Mouse (Mus musculus): ENCODE results near the gene Capn15. TPM values are rescaled to one million over a fixed set of nuclear protein-coding genes. Genes with fewer than 3 reads are reported as not detected.

Gene Capn15
- total RNA-seq, 2 experiments from 2014 or later: 48.7 to 55.2 TPM

GRCm38 (mm10) chr17:26003864-26004263 is 18.3 kb upstream of the Capn15 start:
- DNase-seq (ENCODE audit: extremely low spot score in 1 of 2, low spot score in 1 of 2): no peak

DNA sequence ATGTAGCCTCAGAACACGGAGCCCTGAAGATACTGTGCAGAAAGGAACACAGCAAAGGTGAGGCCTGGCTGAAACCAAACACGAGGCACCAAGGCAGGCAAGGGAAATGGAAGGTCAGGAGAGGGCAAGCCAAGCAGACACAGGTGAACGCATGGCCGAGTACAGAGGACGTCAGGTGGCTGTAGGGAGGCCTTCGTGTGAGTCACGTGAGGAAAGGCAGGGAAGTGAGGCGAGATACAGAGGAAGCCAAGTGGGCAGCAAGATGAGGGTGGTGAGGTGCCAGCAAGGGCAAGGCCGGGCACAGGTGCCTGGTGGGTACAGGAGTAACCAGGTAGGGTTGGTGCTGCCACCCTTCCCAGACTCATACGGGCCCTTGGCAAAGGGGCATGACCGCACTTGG is 12.8 kb upstream of the Capn15 start:
- no peak for DNase-seq (ENCODE audit: extremely low spot score in 1 of 2, low spot score in 1 of 2)

GRCm38 (mm10) chr17:25993489-25993888 is 7.9 kb upstream of the Capn15 start:
- no peak for DNase-seq (ENCODE audit: extremely low spot score in 1 of 2, low spot score in 1 of 2)

- no peak for DNase-seq (ENCODE audit: extremely low spot score in 1 of 2, low spot score in 1 of 2)
These were observed 6.7 kb upstream of the Capn15 start for GRCm38 (mm10) chr17:25992274-25992673.

DNA sequence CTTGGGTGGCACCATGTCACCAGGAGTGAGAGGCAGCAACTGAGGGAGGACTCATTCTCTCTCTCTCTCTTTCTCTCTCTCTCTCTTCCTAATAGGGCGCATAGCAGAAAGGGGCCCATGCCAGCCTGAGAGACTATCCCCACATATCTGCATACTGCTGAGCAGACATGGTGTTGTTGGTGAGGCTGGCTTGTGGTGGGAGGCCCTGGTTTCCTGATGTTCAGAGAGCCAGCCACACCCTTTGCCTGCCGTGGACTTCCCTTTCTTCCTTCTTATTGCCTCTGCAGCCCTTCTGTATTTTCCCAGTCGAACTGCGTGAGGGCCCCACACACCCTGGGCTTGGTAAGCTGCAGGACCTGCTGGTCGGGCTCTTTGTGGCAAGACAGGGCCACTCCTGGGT is 4.7 kb upstream of the Capn15 start:
- DNase-seq (ENCODE audit: extremely low spot score in 1 of 2, low spot score in 1 of 2): no peak

DNA sequence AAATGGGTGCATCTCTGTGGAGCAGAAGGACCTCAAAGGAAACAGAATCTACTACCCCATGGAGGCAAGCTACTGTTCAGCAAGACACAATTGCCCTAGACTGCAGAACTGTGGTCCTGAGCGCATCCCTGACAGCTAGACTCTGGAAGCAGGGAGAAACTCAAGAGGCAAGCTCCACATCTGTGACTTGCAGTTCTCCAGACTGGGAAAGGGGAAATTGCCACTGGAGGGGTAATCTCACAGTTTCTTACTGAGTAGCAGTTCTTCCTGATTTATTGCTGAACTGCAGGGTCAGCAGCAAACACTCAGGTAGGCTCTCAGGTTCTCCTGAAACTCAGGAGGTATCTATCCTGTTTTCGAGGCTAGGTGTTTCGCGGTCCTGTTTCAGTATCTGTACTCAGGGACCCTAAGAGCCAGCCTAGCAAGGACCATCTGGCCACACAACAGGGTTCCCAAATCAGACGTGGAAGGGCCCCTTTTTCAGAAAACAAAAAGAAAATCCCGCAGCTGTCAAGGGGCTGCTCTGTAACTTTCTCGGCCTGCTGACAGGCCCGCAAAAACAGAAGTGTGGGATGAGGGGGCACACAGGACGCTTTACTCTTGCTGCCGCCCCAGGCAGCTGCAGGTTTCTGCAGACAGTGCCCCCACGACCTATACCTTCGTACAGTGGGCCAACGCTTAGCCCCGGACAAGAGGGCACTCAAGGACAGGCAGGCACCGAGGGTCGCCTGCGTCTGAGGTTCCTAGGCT is 865 bp downstream of the Capn15 start:
- DNase-seq (ENCODE audit: extremely low spot score in 1 of 2, low spot score in 1 of 2): peak in 1 of 2 experiments; percentile 16

DNA sequence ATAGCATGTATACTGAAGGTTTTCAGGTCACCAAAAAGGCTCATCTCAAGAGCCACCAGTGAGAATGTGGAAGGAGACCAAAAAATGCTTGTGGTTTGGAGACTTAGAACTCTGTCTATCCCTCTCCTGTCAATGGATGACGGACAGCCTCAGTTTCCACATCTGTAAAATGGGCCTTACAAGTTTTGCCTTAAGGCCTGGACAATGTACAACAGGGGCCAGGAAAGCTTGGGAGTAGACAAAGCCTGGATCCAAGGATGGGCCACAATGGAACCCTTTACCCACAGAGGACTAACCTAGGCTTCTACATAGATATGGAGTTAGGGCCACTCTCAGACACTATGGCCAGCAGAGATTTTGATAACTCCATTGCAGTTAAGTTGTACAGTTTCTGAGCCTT is 1.5 kb downstream of the Capn15 start:
- DNase-seq (ENCODE audit: extremely low spot score in 1 of 2, low spot score in 1 of 2): no peak

- no peak for DNase-seq (ENCODE audit: extremely low spot score in 1 of 2, low spot score in 1 of 2)
These were observed 2.7 kb downstream of the Capn15 start for GRCm38 (mm10) chr17:25982913-25983312.

DNA sequence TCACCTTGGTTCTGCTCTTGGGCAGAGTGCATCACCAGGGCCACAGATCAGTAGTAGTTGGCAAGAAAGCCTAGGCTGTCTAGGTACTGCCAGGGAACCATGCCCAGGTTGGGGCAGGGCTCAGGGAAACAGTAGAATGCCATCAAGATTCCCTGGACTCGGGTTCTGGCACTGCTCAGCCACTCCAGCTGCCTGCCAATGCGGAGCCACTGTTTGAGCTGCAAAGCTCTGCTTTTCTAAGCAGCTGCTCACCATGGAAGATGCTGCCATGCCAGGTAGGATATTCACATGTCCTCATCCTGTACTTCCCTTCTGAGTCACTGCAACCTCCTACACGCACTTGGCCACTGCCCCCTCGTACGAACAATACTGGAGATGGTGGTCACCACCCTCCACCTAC is 4.7 kb downstream of the Capn15 start:
- DNase-seq (ENCODE audit: extremely low spot score in 1 of 2, low spot score in 1 of 2): no peak

- no peak for DNase-seq (ENCODE audit: extremely low spot score in 1 of 2, low spot score in 1 of 2)
These were observed 5.5 kb downstream of the Capn15 start for GRCm38 (mm10) chr17:25979829-25980738.

- DNase-seq (ENCODE audit: extremely low spot score in 1 of 2, low spot score in 1 of 2): no peak
These were observed 14.5 kb downstream of the Capn15 start for GRCm38 (mm10) chr17:25970954-25971707.

DNA sequence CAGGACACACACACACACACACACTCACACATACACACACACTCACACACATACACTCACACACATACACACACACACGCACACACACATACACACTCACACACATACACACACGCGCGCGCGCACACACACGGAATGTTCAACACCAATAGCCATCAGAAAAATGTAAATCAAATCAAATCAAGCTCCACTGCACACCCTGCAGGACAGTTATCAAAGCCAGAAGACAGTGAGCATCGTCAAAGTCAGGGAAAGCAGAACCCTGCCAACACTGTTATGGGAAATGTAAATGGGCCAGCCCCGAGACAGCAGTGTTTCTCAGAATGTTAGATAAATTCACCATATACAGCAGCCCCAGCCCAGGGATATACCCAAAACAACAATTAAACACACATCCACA is 15.1 kb downstream of the Capn15 start:
- no peak for DNase-seq (ENCODE audit: extremely low spot score in 1 of 2, low spot score in 1 of 2)

GRCm38 (mm10) chr17:25968176-25968575 is 17.4 kb downstream of the Capn15 start:
- DNase-seq (ENCODE audit: extremely low spot score in 1 of 2, low spot score in 1 of 2): no peak

DNA sequence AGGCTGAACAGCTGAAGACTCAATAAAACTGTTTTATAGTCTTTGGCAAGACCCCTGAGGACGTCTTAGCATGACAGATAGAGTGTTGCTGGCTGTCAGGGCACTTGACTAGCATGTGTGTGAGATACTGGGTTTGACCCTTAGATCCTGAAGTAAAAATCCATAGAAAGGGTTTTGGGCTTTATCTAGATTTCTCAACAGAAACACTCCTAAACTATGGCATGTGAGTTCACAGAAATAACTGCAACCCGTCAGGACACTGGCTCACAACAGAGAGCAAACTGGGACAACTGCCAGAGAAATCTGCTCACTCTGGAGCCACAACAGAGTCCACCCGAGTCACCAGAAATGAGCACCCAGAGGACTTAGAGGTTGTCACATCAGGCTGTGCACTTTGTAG is 17.9 kb downstream of the Capn15 start:
- no peak for DNase-seq (ENCODE audit: extremely low spot score in 1 of 2, low spot score in 1 of 2)

- DNase-seq (ENCODE audit: extremely low spot score in 1 of 2, low spot score in 1 of 2): no peak
These were observed 21.3 kb downstream of the Capn15 start for GRCm38 (mm10) chr17:25964271-25964670.

- no peak for DNase-seq (ENCODE audit: extremely low spot score in 1 of 2, low spot score in 1 of 2)
These were observed 23.1 kb downstream of the Capn15 start for GRCm38 (mm10) chr17:25962413-25962905.

GRCm38 (mm10) chr17:25961566-25961965 is 24.0 kb downstream of the Capn15 start:
- DNase-seq (ENCODE audit: extremely low spot score in 1 of 2, low spot score in 1 of 2): no peak

- no peak for DNase-seq (ENCODE audit: extremely low spot score in 1 of 2, low spot score in 1 of 2)
These were observed 25.7 kb downstream of the Capn15 start for GRCm38 (mm10) chr17:25959630-25960467.

- no peak for DNase-seq (ENCODE audit: extremely low spot score in 1 of 2, low spot score in 1 of 2)
These were observed 26.7 kb downstream of the Capn15 start for GRCm38 (mm10) chr17:25958771-25959494.
